Mouse (Mus musculus) liver, adult 2 months (tissue): Measurements from ENCODE around the gene Sox12. TPM values are rescaled to one million over a fixed set of nuclear protein-coding genes. Genes with fewer than 3 reads are reported as not detected.

ENCODE experiments used
- DNase-seq: peaks from one replicate; pipeline ENCODE4 v3.0.0-alpha.2; 2011; ENCODE audit warnings: low read depth, low spot score; ENCODE audit errors: extremely low read depth
- H3K27ac ChIP-seq: fragments of 200-500 bp; replicated peaks from 2 replicates; pipeline ENCODE4 v1.5.1; 2012; ENCODE audit warnings: low read depth, mild to moderate bottlenecking, control low read depth, inconsistent platforms, low read length; ENCODE audit not compliant: insufficient read depth
- H3K27me3 ChIP-seq: fragments of 200-500 bp; 2 replicates; pipeline ENCODE4 v1.6.1; 2012; ENCODE audit warnings: mild to moderate bottlenecking, moderate library complexity, low read length, inconsistent platforms; ENCODE audit not compliant: control insufficient read depth, insufficient read depth
- H3K36me3 ChIP-seq: fragments of 200-500 bp; 2 replicates; pipeline ENCODE4 v1.6.1; 2012; ENCODE audit warnings: low read length, inconsistent platforms; ENCODE audit not compliant: control insufficient read depth, insufficient read depth
- H3K4me1 ChIP-seq: fragments of 200-500 bp; 2 replicates; pipeline ENCODE4 v1.6.1; 2011; ENCODE audit warnings: low read length; ENCODE audit not compliant: control insufficient read depth, insufficient read depth
- H3K4me3 ChIP-seq: fragments of 200-500 bp; 2 replicates; pipeline ENCODE4 v1.5.1; 2011; ENCODE audit warnings: low read depth, mild to moderate bottlenecking, control low read depth, low read length, moderate library complexity; ENCODE audit not compliant: insufficient read depth
- H3K79me2 ChIP-seq: fragments of 200-500 bp; 2 replicates; pipeline ENCODE4 v1.6.1; 2012; ENCODE audit warnings: inconsistent platforms, mild to moderate bottlenecking, low read length, moderate library complexity; ENCODE audit not compliant: control insufficient read depth, insufficient read depth
- H3K9ac ChIP-seq: fragments of 200-500 bp; 2 replicates; pipeline ENCODE4 v1.6.1; 2012; ENCODE audit warnings: low read depth, mild to moderate bottlenecking, control low read depth, inconsistent platforms, low read length
- CTCF ChIP-seq: fragments of 200-500 bp; IDR thresholded peaks from 2 replicates; pipeline ENCODE4 v1.5.1; 2011; ENCODE audit warnings: low read depth, low read length, control low read depth
- POLR2A ChIP-seq: fragments of 200-500 bp; IDR thresholded peaks from 2 replicates; pipeline ENCODE4 v1.6.1; 2011; ENCODE audit warnings: low read length, control low read depth; ENCODE audit not compliant: insufficient read depth; ENCODE audit errors: extremely low read depth
- WGBS: fragments of 180-500 bp; shearing (Covaris S2); methylation state at CpG from one replicate; pipeline ENCODE4 v1.1.7; 2018; 5-methylcytosine and 5-hydroxymethylcytosine counted together
- polyA plus RNA-seq: library from polyadenylated mRNA; depleted of rRNA; stranded (reverse); fragments of >200 nt; gene quantifications from 2 replicates; pipeline ENCODE4 v1.2.3, GENCODE M21; 2012
- total RNA-seq: library from RNA; depleted of rRNA; stranded (reverse); fragments of >200 nt; gene quantifications from 2 replicates; pipeline ENCODE4 v1.2.3, GENCODE M21; 2014

Sox12 gene
- total and polyA plus RNA-seq, 2 experiments: 0.18 to 1.7 TPM

GRCm38 (mm10) chr2:152384191-152384590, 13.7 kb downstream of the Sox12 start:
- TF ChIP-seq CTCF (no peak), POLR2A (no peak)
- 90% methylated on average over 4 of the region's 4 CpGs for WGBS
- Histone ChIP-seq H3K36me3 (no peaks in the 10 kb centered on the region), H3K27ac (no peak overlapping the region), H3K27me3 (no peaks in the 10 kb centered on the region; the same call in 1 of the 2 replicates), H3K4me3 (no peak overlapping the region), H3K4me1 (no peaks in the 10 kb centered on the region), H3K9ac (no peak overlapping the region), H3K79me2 (no peaks in the 10 kb centered on the region)
- no peak for DNase-seq

DNA sequence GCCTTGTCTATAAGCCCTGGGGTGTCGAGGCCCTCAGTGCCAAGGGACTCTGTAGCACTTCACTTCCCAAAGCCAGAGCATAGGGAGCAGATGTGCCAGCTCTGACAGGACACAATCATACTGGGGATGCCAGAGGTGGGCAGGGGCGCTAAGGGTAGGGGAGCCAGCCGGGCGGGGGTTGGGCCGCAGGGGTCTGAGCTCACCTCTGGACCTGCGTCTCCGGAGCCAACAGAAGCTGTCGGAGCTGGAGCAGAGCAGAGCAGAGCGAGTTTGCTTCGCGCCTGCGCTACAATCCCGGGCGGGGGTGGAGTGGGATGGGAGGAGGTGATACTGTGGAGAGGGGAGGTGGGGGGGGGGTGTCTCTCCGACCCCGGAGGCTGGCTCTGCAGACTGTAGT, 21.5 kb downstream of the Sox12 start, which contains the start of gene Nrsn2:
Nrsn2 (minus strand) TSS at position 294 of the 397 bp plus-strand sequence.
- no peak within 1 kb of the TSS for H3K4me3 ChIP-seq
- H3K9ac ChIP-seq: no peak within 1 kb of the TSS
- no peak for DNase-seq
- WGBS: 9% methylated on average over 16 of the region's 16 CpGs
- no peaks in the 10 kb centered on the region for H3K79me2 ChIP-seq
- no peaks in the 10 kb centered on the region for H3K4me1 ChIP-seq
- no peaks in the 10 kb centered on the region for H3K27me3 ChIP-seq
- TF ChIP-seq CTCF (no peak), POLR2A (no peak)
- no peak within 1 kb of the TSS for H3K27ac ChIP-seq
- no peaks in the 10 kb centered on the region for H3K36me3 ChIP-seq

DNA sequence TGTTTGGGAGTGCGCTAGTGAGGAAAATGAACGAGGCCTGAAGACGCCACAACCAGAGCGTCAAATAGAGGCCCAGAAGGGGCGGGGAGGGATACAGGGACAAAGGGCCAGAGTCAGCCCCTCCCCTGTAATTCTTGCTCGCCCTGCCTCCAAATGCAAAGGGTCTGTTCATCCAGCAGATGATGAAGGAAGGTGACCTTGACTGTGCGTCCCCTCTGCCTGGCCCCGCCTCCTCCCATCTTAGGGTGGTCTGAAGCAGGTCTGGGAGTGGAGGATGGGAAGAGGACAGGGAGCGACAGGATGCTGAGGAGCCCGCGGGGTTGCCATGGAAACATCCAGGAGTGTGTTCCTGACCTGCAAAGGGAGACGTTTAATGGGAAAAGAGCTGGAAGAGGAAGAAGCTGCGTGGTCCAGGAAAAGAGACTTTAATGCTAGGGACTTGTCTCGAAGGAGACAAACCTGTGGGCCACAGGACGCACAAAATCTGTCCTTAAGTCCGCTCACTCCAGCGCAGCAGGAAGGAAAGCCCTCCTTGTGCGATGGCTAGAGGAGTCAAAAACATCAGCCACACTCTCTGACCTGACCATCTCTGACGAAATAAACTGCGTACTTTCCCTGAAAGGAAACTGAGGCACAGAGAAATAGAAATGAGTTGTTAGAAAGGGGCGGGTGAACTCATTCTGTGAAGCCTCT, 22.1 kb downstream of the Sox12 start:
- no peak overlapping the region for H3K9ac ChIP-seq
- no peaks in the 10 kb centered on the region for H3K4me1 ChIP-seq
- no peak overlapping the region for H3K4me3 ChIP-seq
- no peak for DNase-seq
- 14% methylated on average over 21 of the region's 21 CpGs for WGBS
- no peak overlapping the region for H3K27ac ChIP-seq
- no peaks in the 10 kb centered on the region for H3K36me3 ChIP-seq
- TF ChIP-seq CTCF (no peak), POLR2A (no peak)
- no peaks in the 10 kb centered on the region for H3K79me2 ChIP-seq
- no peaks in the 10 kb centered on the region for H3K27me3 ChIP-seq

- no peak for TF ChIP-seq POLR2A
- no peak overlapping the region for H3K27ac ChIP-seq
- H3K79me2 ChIP-seq: no peaks in the 10 kb centered on the region
- no peaks in the 10 kb centered on the region for H3K27me3 ChIP-seq
- H3K4me1 ChIP-seq: 0 out of 2 replicates have a peak, but pooled peaks cover 1% of the 10 kb centered on the region
- no peak for DNase-seq
- 84% methylated on average over 9 of the region's 9 CpGs for WGBS
- H3K36me3 ChIP-seq: no peaks in the 10 kb centered on the region
- H3K4me3 ChIP-seq: no peak overlapping the region
- H3K9ac ChIP-seq: no peak overlapping the region
Observed at GRCm38 (mm10) chr2:152373547-152373946, 24.3 kb downstream of the Sox12 start.

- DNase-seq: no peak
- no peak for TF ChIP-seq POLR2A
- TF ChIP-seq CTCF: no peak
- Histone ChIP-seq H3K36me3 (no peaks in the 10 kb centered on the region), H3K27me3 (no peaks in the 10 kb centered on the region), H3K27ac (no peak overlapping the region), H3K4me1 (0 out of 2 replicates have a peak, but pooled peaks cover 1% of the 10 kb centered on the region), H3K79me2 (no peaks in the 10 kb centered on the region), H3K9ac (no peak overlapping the region), H3K4me3 (no peak overlapping the region)
- 59% methylated on average over 4 of the region's 4 CpGs for WGBS
Observed at GRCm38 (mm10) chr2:152372661-152373060, 25.2 kb downstream of the Sox12 start.

DNA sequence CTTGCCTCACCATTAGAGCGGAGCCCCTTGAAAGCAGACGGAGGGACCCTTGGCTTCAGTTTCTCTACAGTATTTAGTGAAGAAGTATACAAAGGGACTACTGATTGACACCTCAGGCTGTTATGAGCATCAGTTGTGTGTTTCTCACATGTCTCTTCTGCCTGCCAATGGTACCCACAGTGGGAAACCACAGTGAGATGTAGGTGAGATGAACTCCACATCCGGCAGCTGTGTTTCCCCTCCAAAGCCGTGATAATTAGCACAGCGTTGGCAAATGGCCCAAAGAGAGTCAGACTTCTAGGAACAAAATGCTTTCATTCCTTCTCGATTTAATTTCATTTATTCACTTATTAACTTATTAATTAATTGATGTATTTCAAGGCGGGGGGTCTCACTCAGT, 25.8 kb downstream of the Sox12 start:
- 0 out of 2 replicates have a peak, but pooled peaks cover 1% of the 10 kb centered on the region for H3K4me1 ChIP-seq
- WGBS: 81% methylated on average over 7 of the region's 7 CpGs
- no peak overlapping the region for H3K4me3 ChIP-seq
- H3K79me2 ChIP-seq: no peaks in the 10 kb centered on the region
- H3K27me3 ChIP-seq: no peaks in the 10 kb centered on the region
- TF ChIP-seq CTCF (no peak), POLR2A (no peak)
- no peaks in the 10 kb centered on the region for H3K36me3 ChIP-seq
- no peak for DNase-seq
- no peak overlapping the region for H3K27ac ChIP-seq
- no peak overlapping the region for H3K9ac ChIP-seq
